Mouse (Mus musculus) E14TG2a.4 (cell line): Measurements from ENCODE around the gene Cbs.

ENCODE experiments used
- CTCF ChIP-seq: conservative IDR thresholded peaks from 2 replicates; pipeline ENCODE4 v1.5.1; 2014; ENCODE audit warnings: low read length
- NANOG ChIP-seq: IDR thresholded peaks from 2 replicates; pipeline ENCODE4 v1.6.1; 2014; ENCODE audit warnings: borderline replicate concordance, low read length, mixed read lengths
- POU5F1 ChIP-seq: IDR thresholded peaks from 2 replicates; pipeline ENCODE4 v1.6.1; 2014; ENCODE audit warnings: low read length, borderline replicate concordance

- TF ChIP-seq CTCF (no peak), NANOG (no peak), POU5F1 (no peak)
These were observed 21.1 kb upstream of the Cbs start for GRCm38 (mm10) chr17:31658136-31658467.
